Mouse (Mus musculus): Measurements from ENCODE around the gene Faap24. TPM values are rescaled to one million over a fixed set of nuclear protein-coding genes. Genes with fewer than 3 reads are reported as not detected.
A peak's percentile ranks its signal among the peaks of the same experiment; 100 is the strongest.

The Faap24 gene
- 1 to 10 TPM in 13 of 26 experiments, under 1 TPM in 7, not detected in 6; 0.37 to 4.1 (median 1.4) TPM for total RNA-seq (2018; cell fraction: chromatin; rRNA removed)
- 1 to 10 TPM; 2.7 to 9.6 (median 7.5) TPM for total RNA-seq (2018; cell fraction: cytosol; rRNA removed)
- total RNA-seq (2018; cell fraction: nucleus; rRNA removed) = 1 to 10 TPM in 25 of 26 experiments, not detected in 1; 1.1 to 5.9 (median 2.3) TPM
- 5.4 to 10.3 TPM (median 8.4 TPM) in 3 replicates for polyA plus RNA-seq (2018)

- Histone ChIP-seq H3K27ac (peak within 1 kb of the TSS; percentile 49), H3K36me3 (ENCODE audit: inconsistent target) (peaks cover 19% of the 10 kb centered on the region; the same call in 1 of the 2 replicates), H3K79me2 (ENCODE audit: inconsistent target) (no peaks in the 10 kb centered on the region), H3K4me3 (ENCODE audit: inconsistent target) (peak within 1 kb of the TSS; percentile 88)
- WGBS (ENCODE audit: missing documents) = under 1% methylated on average over 28 of the region's 28 CpGs
Observed at GRCm38 (mm10) chr7:35396542-35397168, at the start of gene Faap24, which contains the start of gene Cep89. Faap24 (minus strand) TSS chr7:35396836. Cep89 (plus strand) TSS chr7:35397035.

- Histone ChIP-seq H3K27ac (no peak overlapping the region), H3K36me3 (ENCODE audit: inconsistent target) (peaks cover 10% of the 10 kb centered on the region; the same call in 1 of the 2 replicates), H3K4me3 (ENCODE audit: inconsistent target) (no peak overlapping the region), H3K79me2 (ENCODE audit: inconsistent target) (no peaks in the 10 kb centered on the region)
- 94% methylated on average over 9 of the region's 9 CpGs for WGBS (ENCODE audit: missing documents)
Observed at GRCm38 (mm10) chr7:35435266-35435665, 38.6 kb upstream of the Faap24 start.

- WGBS (ENCODE audit: missing documents) = 100% methylated on average over 10 of the region's 10 CpGs
- Histone ChIP-seq H3K79me2 (ENCODE audit: inconsistent target) (no peaks in the 10 kb centered on the region), H3K4me3 (ENCODE audit: inconsistent target) (no peak overlapping the region), H3K27ac (no peak overlapping the region), H3K36me3 (ENCODE audit: inconsistent target) (peaks cover 10% of the 10 kb centered on the region; the same call in 1 of the 2 replicates)
Observed at GRCm38 (mm10) chr7:35428146-35428545, 31.5 kb upstream of the Faap24 start.

- H3K79me2 ChIP-seq (ENCODE audit: inconsistent target) = no peaks in the 10 kb centered on the region
- no peak overlapping the region for H3K4me3 ChIP-seq (ENCODE audit: inconsistent target)
- H3K36me3 ChIP-seq (ENCODE audit: inconsistent target) = no peaks in the 10 kb centered on the region
- WGBS (ENCODE audit: missing documents) = 75% methylated on average over 6 of the region's 10 CpGs
- no peak overlapping the region for H3K27ac ChIP-seq
Observed at GRCm38 (mm10) chr7:35423071-35423470, 26.4 kb upstream of the Faap24 start.

GRCm38 (mm10) chr7:35416654-35416948, 20.0 kb upstream of the Faap24 start:
- no peak overlapping the region for H3K27ac ChIP-seq
- H3K36me3 ChIP-seq (ENCODE audit: inconsistent target) = no peaks in the 10 kb centered on the region
- H3K79me2 ChIP-seq (ENCODE audit: inconsistent target) = no peaks in the 10 kb centered on the region
- 87% methylated on average over 5 of the region's 5 CpGs for WGBS (ENCODE audit: missing documents)
- no peak overlapping the region for H3K4me3 ChIP-seq (ENCODE audit: inconsistent target)

GRCm38 (mm10) chr7:35415801-35416653, 19.4 kb upstream of the Faap24 start:
- WGBS (ENCODE audit: missing documents) = 94% methylated on average over 9 of the region's 9 CpGs
- Histone ChIP-seq H3K79me2 (ENCODE audit: inconsistent target) (no peaks in the 10 kb centered on the region), H3K27ac (no peak overlapping the region), H3K36me3 (ENCODE audit: inconsistent target) (no peaks in the 10 kb centered on the region), H3K4me3 (ENCODE audit: inconsistent target) (no peak overlapping the region)

GRCm38 (mm10) chr7:35415226-35415625, 18.6 kb upstream of the Faap24 start:
- Histone ChIP-seq H3K79me2 (ENCODE audit: inconsistent target) (no peaks in the 10 kb centered on the region), H3K36me3 (ENCODE audit: inconsistent target) (no peaks in the 10 kb centered on the region), H3K27ac (no peak overlapping the region), H3K4me3 (ENCODE audit: inconsistent target) (no peak overlapping the region)
- WGBS (ENCODE audit: missing documents) = 93% methylated on average over 4 of the region's 5 CpGs

GRCm38 (mm10) chr7:35401169-35401568, 4.5 kb upstream of the Faap24 start:
- WGBS (ENCODE audit: missing documents) = 100% methylated on average over 4 of the region's 4 CpGs

GRCm38 (mm10) chr7:35395734-35396456, 741 bp downstream of the Faap24 start:
- 10% methylated on average over 17 of the region's 17 CpGs for WGBS (ENCODE audit: missing documents)
- H3K27ac ChIP-seq = peak overlapping the region; percentile 49
- peak overlapping the region; percentile 88 for H3K4me3 ChIP-seq (ENCODE audit: inconsistent target)
- H3K36me3 ChIP-seq (ENCODE audit: inconsistent target) = peaks cover 19% of the 10 kb centered on the region; the same call in 1 of the 2 replicates
- no peaks in the 10 kb centered on the region for H3K79me2 ChIP-seq (ENCODE audit: inconsistent target)

More at GRCm38 (mm10) chr7:35401169-35401568, 4.5 kb upstream of the Faap24 start:
- no peak overlapping the region for H3K4me3 ChIP-seq (ENCODE audit: inconsistent target)
- no peak overlapping the region for H3K27ac ChIP-seq
- H3K36me3 ChIP-seq (ENCODE audit: inconsistent target) = no peaks in the 10 kb centered on the region
- no peaks in the 10 kb centered on the region for H3K79me2 ChIP-seq (ENCODE audit: inconsistent target)

GRCm38 (mm10) chr7:35392935-35393334, 3.7 kb downstream of the Faap24 start:
- H3K27ac ChIP-seq = no peak overlapping the region
- 89% methylated on average over 4 of the region's 5 CpGs for WGBS (ENCODE audit: missing documents)
- H3K4me3 ChIP-seq (ENCODE audit: inconsistent target) = no peak overlapping the region
- H3K36me3 ChIP-seq (ENCODE audit: inconsistent target) = peaks cover 19% of the 10 kb centered on the region; the same call in 1 of the 2 replicates
- H3K79me2 ChIP-seq (ENCODE audit: inconsistent target) = no peaks in the 10 kb centered on the region

- Histone ChIP-seq H3K79me2 (ENCODE audit: inconsistent target) (no peaks in the 10 kb centered on the region), H3K4me3 (ENCODE audit: inconsistent target) (no peak overlapping the region), H3K27ac (no peak overlapping the region), H3K36me3 (ENCODE audit: inconsistent target) (peaks cover 9% of the 10 kb centered on the region; the same call in 1 of the 2 replicates)
- 94% methylated on average over 6 of the region's 6 CpGs for WGBS (ENCODE audit: missing documents)
Observed at GRCm38 (mm10) chr7:35388694-35389093, 7.9 kb downstream of the Faap24 start.

- no peaks in the 10 kb centered on the region for H3K36me3 ChIP-seq (ENCODE audit: inconsistent target)
- H3K27ac ChIP-seq = no peak overlapping the region
- 72% methylated on average over 6 of the region's 6 CpGs for WGBS (ENCODE audit: missing documents)
- no peak overlapping the region for H3K4me3 ChIP-seq (ENCODE audit: inconsistent target)
- H3K79me2 ChIP-seq (ENCODE audit: inconsistent target) = no peaks in the 10 kb centered on the region
Observed at GRCm38 (mm10) chr7:35386525-35386952, 10.1 kb downstream of the Faap24 start.

- no peaks in the 10 kb centered on the region for H3K79me2 ChIP-seq (ENCODE audit: inconsistent target)
- no peak overlapping the region for H3K4me3 ChIP-seq (ENCODE audit: inconsistent target)
- WGBS (ENCODE audit: missing documents) = 23% methylated on average over 2 of the region's 2 CpGs
- H3K36me3 ChIP-seq (ENCODE audit: inconsistent target) = no peaks in the 10 kb centered on the region
- no peak overlapping the region for H3K27ac ChIP-seq
Observed at GRCm38 (mm10) chr7:35382706-35383353, 13.8 kb downstream of the Faap24 start.

- Histone ChIP-seq H3K4me3 (ENCODE audit: inconsistent target) (no peak overlapping the region), H3K79me2 (ENCODE audit: inconsistent target) (no peaks in the 10 kb centered on the region), H3K36me3 (ENCODE audit: inconsistent target) (no peaks in the 10 kb centered on the region), H3K27ac (no peak overlapping the region)
- 89% methylated on average over 8 of the region's 16 CpGs for WGBS (ENCODE audit: missing documents)
Observed at GRCm38 (mm10) chr7:35381861-35382260, 14.8 kb downstream of the Faap24 start.

Data from macrophage (primary cell).